Mouse (Mus musculus) heart, postnatal 0 days (tissue): ENCODE data around the gene Ppp1r14c.

Experiments
- CTCF ChIP-seq: IDR thresholded peaks from 2 replicates; pipeline ENCODE4 v1.5.1; 2016; ENCODE audit warnings: antibody characterized with exemption, control low read depth, low read depth
- EP300 ChIP-seq: IDR thresholded peaks from 2 replicates; pipeline ENCODE4 v1.6.1; 2016; ENCODE audit warnings: antibody characterized with exemption, low read depth

GRCm38 (mm10) chr10:3496791-3497190, 130.9 kb downstream of the Ppp1r14c start:
- TF ChIP-seq CTCF (no peak), EP300 (no peak)
